8 mouse cellular contexts compared by ENCODE assay signal in the genomic region with DNA sequence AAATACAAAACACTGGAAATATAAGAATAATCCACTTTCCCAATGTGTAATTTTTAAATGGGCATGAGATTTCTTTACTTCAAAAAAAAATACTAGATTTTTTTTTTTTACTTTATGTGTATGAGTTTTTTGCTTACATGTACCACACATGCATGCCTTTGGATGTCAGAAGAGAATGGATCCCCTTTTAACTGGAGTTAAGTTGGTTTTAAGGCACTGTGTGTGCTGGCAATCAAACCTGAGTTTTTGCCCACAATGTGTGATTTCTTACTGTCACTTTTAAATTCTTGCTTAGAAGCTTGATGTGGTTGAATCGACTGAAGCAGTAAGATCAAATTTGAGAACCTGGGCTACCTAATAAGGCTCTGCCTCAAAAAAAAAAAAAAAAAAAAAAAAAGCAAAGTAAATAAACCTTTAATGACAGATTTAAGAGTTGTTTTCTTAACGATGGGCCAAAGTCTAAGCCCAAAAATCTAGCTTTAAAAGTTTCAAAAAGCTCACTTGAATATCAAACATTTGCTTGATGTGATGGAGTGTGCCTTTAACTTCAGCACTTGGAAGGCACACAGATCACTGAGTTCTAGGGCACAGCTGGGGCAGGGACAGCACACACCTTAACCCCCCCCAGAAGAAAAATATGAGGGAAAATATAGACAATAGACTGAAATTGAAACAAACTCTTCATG. TPM values are rescaled to one million over a fixed set of nuclear protein-coding genes. Genes with fewer than 3 reads are reported as not detected.
DNase-seq lines count a peak whose midpoint lies in the region; ATAC-seq and TF ChIP-seq lines count a peak whose summit lies in the region.

No protein-coding gene starts in this region.

- H3K79me2 ChIP-seq in CH12.LX (replicated peaks; ENCODE audit: control insufficient read depth, extremely low read depth, insufficient read depth, poor library complexity, severe bottlenecking): peaks cover 60% of the 10 kb centered on the region

- H3K9ac ChIP-seq in heart, embryonic 16.5 days (ENCODE audit: low read length): peak overlapping the region; percentile 26; the same call in 1 of the 2 replicates
- peak overlapping the region; percentile 99 for H3K9ac ChIP-seq in CH12.LX (ENCODE audit: insufficient read depth, low read depth)
- no peak overlapping the region for H3K9ac ChIP-seq in embryonic facial prominence, embryonic 14.5 days (ENCODE audit: low read depth, low read length)
- no peak overlapping the region for H3K9ac ChIP-seq in liver, embryonic 11.5 days (ENCODE audit: low read depth, low read length)

- no peak for TF ChIP-seq RAD21 in CH12.LX (IDR thresholded peaks at IDR 0.05; ENCODE audit: low read depth, low read length)

- H3K4me3 ChIP-seq in heart, embryonic 16.5 days (ENCODE audit: low read length): 0 out of 2 replicates have a peak overlapping the region, but pooled peaks have one; percentile 5
- H3K4me3 ChIP-seq in CH12.LX (replicated peaks in 1 of 3; ENCODE audit: low read depth in 2 of 3, low read length in 2 of 3, poor library complexity in 1 of 3): peak overlapping the region; percentile 38 to 92 (median 81)
- H3K4me3 ChIP-seq in embryonic facial prominence, embryonic 14.5 days (ENCODE audit: low read depth, low read length): 0 out of 2 replicates have a peak overlapping the region, but pooled peaks have one; percentile 100
- peak overlapping the region; percentile 100 for H3K4me3 ChIP-seq in liver, embryonic 11.5 days (ENCODE audit: low read depth, low read length)

- no peaks in the 10 kb centered on the region for H3K9me3 ChIP-seq in heart, embryonic 16.5 days (replicated peaks; ENCODE audit: control insufficient read depth, low read length)
- H3K9me3 ChIP-seq in CH12.LX (replicated peaks; ENCODE audit: low read length): no peaks in the 10 kb centered on the region
- H3K9me3 ChIP-seq in embryonic facial prominence, embryonic 14.5 days (ENCODE audit: control insufficient read depth, low read length): no peaks in the 10 kb centered on the region
- no peaks in the 10 kb centered on the region for H3K9me3 ChIP-seq in liver, embryonic 11.5 days (ENCODE audit: control insufficient read depth, low read length)

- H3K36me3 ChIP-seq in heart, embryonic 16.5 days (ENCODE audit: control insufficient read depth, insufficient read depth): no peaks in the 10 kb centered on the region
- peaks cover 2 to 23% of the 10 kb centered on the region in 2 experiments for H3K36me3 ChIP-seq in CH12.LX (replicated peaks in 1 of 2; ENCODE audit: control insufficient read depth in 1 of 2, insufficient read depth in 1 of 2, low read length in 1 of 2)
- no peaks in the 10 kb centered on the region for H3K36me3 ChIP-seq in embryonic facial prominence, embryonic 14.5 days (ENCODE audit: control insufficient read depth, insufficient read depth, low read length)
- H3K36me3 ChIP-seq in liver, embryonic 11.5 days (ENCODE audit: control insufficient read depth, insufficient read depth, low read length): no peaks in the 10 kb centered on the region; the same call in 1 of the 2 replicates

- ATAC-seq in heart, embryonic 16.5 days (replicated peaks; ENCODE audit: extremely low read depth, insufficient read depth, low FRiP score): no peak
- no peak for ATAC-seq in embryonic facial prominence, embryonic 14.5 days (ENCODE audit: low read depth)
- no peak for ATAC-seq in liver, embryonic 11.5 days (replicated peaks; ENCODE audit: low FRiP score)
- no peak for ATAC-seq in monocyte, adult 5-6 weeks (replicated peaks; ENCODE audit: insufficient number of reproducible peaks, low FRiP score, low TSS enrichment, poor library complexity, severe bottlenecking)

- TF ChIP-seq CTCF in CH12.LX (conservative IDR thresholded peaks at IDR 0.05 in 1 of 2, IDR thresholded peaks at IDR 0.05 in 1 of 2; ENCODE audit: low read depth in 2 of 2, low read length in 2 of 2): no peak

- dilution Hi-C loops in CH12.LX (cut with MboI; ENCODE audit: extremely low pct_ligation_motif_present, extremely low pct_unique_long_range_greater_than_20kb, low sequenced_read_pairs): no loop called here

- peaks cover 22% of the 10 kb centered on the region for H3K4me1 ChIP-seq in heart, embryonic 16.5 days (ENCODE audit: control insufficient read depth, insufficient read depth, low read length)
- H3K4me1 ChIP-seq in CH12.LX (ENCODE audit: control insufficient read depth in 1 of 2, insufficient read depth in 2 of 2): peaks cover 0 to 46% of the 10 kb centered on the region in 2 experiments; a peak in 2 of 4 replicates
- peaks cover 11% of the 10 kb centered on the region for H3K4me1 ChIP-seq in embryonic facial prominence, embryonic 14.5 days (ENCODE audit: control insufficient read depth, insufficient read depth, low read length)
- H3K4me1 ChIP-seq in liver, embryonic 11.5 days (replicated peaks; ENCODE audit: control insufficient read depth, insufficient read depth, low read length): peaks cover 18% of the 10 kb centered on the region

- no peak for DNase-seq in heart, postnatal 25 days (ENCODE audit: low spot score)
- no peak for DNase-seq in CH12.LX (ENCODE audit: extremely low read depth)
- DNase-seq in embryonic facial prominence, embryonic 14.5 days (ENCODE audit: low spot score): no peak
- no peak for DNase-seq in liver, embryonic 11.5 days (ENCODE audit: low spot score)
- no peak for DNase-seq in ovary, adult 18-20 months (ENCODE audit: low spot score)
- no peak for DNase-seq in testis, postnatal 10 days (ENCODE audit: low spot score)

- TF ChIP-seq POLR2A in CH12.LX (IDR thresholded peaks at IDR 0.05; ENCODE audit: low read depth, low read length): no peak

- H3K4me2 ChIP-seq in heart, embryonic 16.5 days (ENCODE audit: low read depth, low read length): peak overlapping the region; percentile 47; the same call in 1 of the 2 replicates
- peak overlapping the region; percentile 94 for H3K4me2 ChIP-seq in CH12.LX (ENCODE audit: insufficient read depth, low read depth, poor library complexity, severe bottlenecking)
- peak overlapping the region; percentile 82 for H3K4me2 ChIP-seq in embryonic facial prominence, embryonic 14.5 days (ENCODE audit: low read depth, low read length)
- peak overlapping the region; percentile 85 for H3K4me2 ChIP-seq in liver, embryonic 11.5 days

- H3K27ac ChIP-seq in heart, embryonic 16.5 days (ENCODE audit: low read length): no peak overlapping the region
- H3K27ac ChIP-seq in CH12.LX (ENCODE audit: insufficient read depth, low read depth): no peak overlapping the region
- H3K27ac ChIP-seq in embryonic facial prominence, embryonic 14.5 days (replicated peaks; ENCODE audit: low read depth, low read length): no peak overlapping the region
- no peak overlapping the region for H3K27ac ChIP-seq in liver, embryonic 11.5 days (ENCODE audit: low read depth, low read length)

- intact Hi-C loops in heart, postnatal 25 days (cut with DNase I): no loop called here

- no peak for TF ChIP-seq EP300 in CH12.LX (IDR thresholded peaks at IDR 0.05; ENCODE audit: low read length)

- 40% methylated on average over 2 of the region's 2 CpGs for whole genome bisulfite sequencing in heart, embryonic 16.5 days
- 44% methylated on average over 2 of the region's 2 CpGs for WGBS in embryonic facial prominence, embryonic 14.5 days
- 39% methylated on average over 2 of the region's 2 CpGs for WGBS in liver, embryonic 11.5 days

- H3K27me3 ChIP-seq in heart, embryonic 16.5 days (ENCODE audit: control insufficient read depth, insufficient read depth, low read length): no peaks in the 10 kb centered on the region
- no peaks in the 10 kb centered on the region for H3K27me3 ChIP-seq in CH12.LX (replicated peaks)
- H3K27me3 ChIP-seq in embryonic facial prominence, embryonic 14.5 days (replicated peaks; ENCODE audit: control insufficient read depth, insufficient read depth, low read length): no peaks in the 10 kb centered on the region
- no peaks in the 10 kb centered on the region for H3K27me3 ChIP-seq in liver, embryonic 11.5 days (replicated peaks; ENCODE audit: control insufficient read depth, insufficient read depth, low read length)

- in situ Hi-C loops in CH12.LX (cut with MboI; ENCODE audit: low pct_ligation_motif_present, low pct_unique_long_range_greater_than_20kb, low sequenced_read_pairs): no loop called here

TF ChIP-seq in CH12.LX, 34 proteins besides CTCF, POLR2A, EP300 and RAD21:
- TF ChIP-seq ZNF384 (IDR thresholded peaks at IDR 0.05; ENCODE audit: low read depth, low read length): peak; percentile 39; the same call in 1 of the 2 replicates
- no peak for TF ChIP-seq USF2 (conservative IDR thresholded peaks at IDR 0.05; ENCODE audit: low read depth, low read length)
TF ChIP-seq in CH12.LX: peak in this region for 1.

RNA-seq across cellular contexts. Expression of a gene that starts 2.9 kb away (rescaled TPM):
- 102 and 110 TPM in 2 replicates for polyA plus RNA-seq in heart, embryonic 16.5 days (2015; fragmentation: Nextera tagmentation; extraction: Ambion mirVana)
- 100 to 1,000 TPM; 103 to 106 TPM for total RNA-seq in heart, postnatal 25 days (2021)
- total RNA-seq in CH12.LX (2012; rRNA removed) (213 and 240 TPM in 2 replicates), CH12.LX (2014; rRNA removed) (120 and 128 TPM in 2 replicates)
- 372 and 420 TPM in 2 replicates for polyA plus RNA-seq in CH12.LX (2012; ENCODE audit: insufficient read length, low read depth)
- 165 and 168 TPM in 2 replicates for polyA plus RNA-seq in embryonic facial prominence, embryonic 14.5 days (2014; fragmentation: Nextera tagmentation; extraction: Ambion mirVana)
- polyA plus RNA-seq in liver, embryonic 11.5 days (2014; fragmentation: Nextera tagmentation; extraction: Ambion mirVana): 199 and 208 TPM in 2 replicates
- 331 to 382 TPM (median 343 TPM) in 3 replicates for total RNA-seq in monocyte, adult 5-6 weeks (2017)

RNA-seq across cellular contexts. Expression of a gene that starts 23.8 kb away (rescaled TPM):
- polyA plus RNA-seq in heart, embryonic 16.5 days (2015; fragmentation: Nextera tagmentation; extraction: Ambion mirVana): 18.0 and 22.7 TPM in 2 replicates
- total RNA-seq in heart, postnatal 25 days (2021): 10 to 100 TPM; 15.5 to 17.6 TPM
- total RNA-seq in CH12.LX (2012; rRNA removed) (16.2 TPM in 2 replicates), CH12.LX (2014; rRNA removed) (24.4 and 29.8 TPM in 2 replicates)
- 27.3 and 35.2 TPM in 2 replicates for polyA plus RNA-seq in CH12.LX (2012; ENCODE audit: insufficient read length, low read depth)
- 40.8 and 46.8 TPM in 2 replicates for polyA plus RNA-seq in embryonic facial prominence, embryonic 14.5 days (2014; fragmentation: Nextera tagmentation; extraction: Ambion mirVana)
- polyA plus RNA-seq in liver, embryonic 11.5 days (2014; fragmentation: Nextera tagmentation; extraction: Ambion mirVana): 34.1 and 36.0 TPM in 2 replicates
- 35.4 to 39.8 TPM (median 39.7 TPM) in 3 replicates for total RNA-seq in monocyte, adult 5-6 weeks (2017)

RNA-seq across cellular contexts. Expression of a gene that starts 31.8 kb away (rescaled TPM):
- polyA plus RNA-seq in heart, embryonic 16.5 days (2015; fragmentation: Nextera tagmentation; extraction: Ambion mirVana): 0.76 and 1.1 TPM in 2 replicates
- total RNA-seq in heart, postnatal 25 days (2021): under 1 TPM; 0.11 to 0.29 TPM
- total RNA-seq in CH12.LX (2012; rRNA removed) (1.3 and 1.7 TPM in 2 replicates), CH12.LX (2014; rRNA removed) (3.1 and 3.2 TPM in 2 replicates)
- polyA plus RNA-seq in CH12.LX (2012; ENCODE audit: insufficient read length, low read depth): 0.91 and 1.2 TPM in 2 replicates
- 2.1 and 2.4 TPM in 2 replicates for polyA plus RNA-seq in embryonic facial prominence, embryonic 14.5 days (2014; fragmentation: Nextera tagmentation; extraction: Ambion mirVana)
- 1.2 and 1.4 TPM in 2 replicates for polyA plus RNA-seq in liver, embryonic 11.5 days (2014; fragmentation: Nextera tagmentation; extraction: Ambion mirVana)
- total RNA-seq in monocyte, adult 5-6 weeks (2017): 1.1 to 1.9 TPM (median 1.1 TPM) in 3 replicates

Comparison
In these comparisons a context has a peak if more than half of its experiments do, and no peak if none do; other contexts are left out.
1. H3K4me3 ChIP-seq: peak in every context shown above with its lines; median percentile 100 in embryonic facial prominence, embryonic 14.5 days; 100 in liver, embryonic 11.5 days; 81 in CH12.LX; 5 in heart, embryonic 16.5 days.
2. H3K9ac ChIP-seq: peak in heart, embryonic 16.5 days (single experiment) and CH12.LX (single experiment); none in embryonic facial prominence, embryonic 14.5 days (single experiment) and liver, embryonic 11.5 days (single experiment).
3. Peak in every context shown above with its lines, with median percentiles within 50 percentile points of each other: H3K4me2 ChIP-seq.